Mouse (Mus musculus): ENCODE results near the gene Cyp2c23. TPM values are rescaled to one million over a fixed set of nuclear protein-coding genes. Genes with fewer than 3 reads are reported as not detected.

Gene Cyp2c23
- not detected in 2 replicates for polyA plus RNA-seq (2015; fragmentation: Nextera tagmentation; extraction: Ambion mirVana)

GRCm38 (mm10) chr19:44028972-44029371 is at the start of gene Cyp2c23:
Gene Cyp2c23, minus strand, starts transcription at chr19:44029208.

GRCm38 (mm10) chr19:44069121-44069913 is 40.3 kb upstream of the Cyp2c23 start, which contains the start of gene Erlin1:
Gene Erlin1, minus strand, starts transcription at chr19:44069785.

GRCm38 (mm10) chr19:43986069-43986794 is 42.8 kb downstream of the Cyp2c23 start, which contains the start of gene Cpn1:
Gene Cpn1, minus strand, starts transcription at chr19:43986556.

Other genes with a start within 250 kb of the Cyp2c23 start
- gene Abcc2, start 247.0 kb downstream of the Cyp2c23 start, polyA plus RNA-seq (2015; fragmentation: Nextera tagmentation; extraction: Ambion mirVana), result 0.27 and 0.28 TPM in 2 replicates
- 7.9 and 8.0 TPM in 2 replicates for gene Dnmbp, start 89.0 kb downstream of the Cyp2c23 start, polyA plus RNA-seq (2015; fragmentation: Nextera tagmentation; extraction: Ambion mirVana)
- gene Cpn1, start 42.7 kb downstream of the Cyp2c23 start, polyA plus RNA-seq (2015; fragmentation: Nextera tagmentation; extraction: Ambion mirVana), result 0.10 and 0.20 TPM in 2 replicates
- 16.3 and 17.0 TPM in 2 replicates for gene Erlin1, start 40.6 kb upstream of the Cyp2c23 start, polyA plus RNA-seq (2015; fragmentation: Nextera tagmentation; extraction: Ambion mirVana)
- gene Chuk, start 78.3 kb upstream of the Cyp2c23 start, polyA plus RNA-seq (2015; fragmentation: Nextera tagmentation; extraction: Ambion mirVana), result 36.8 and 38.5 TPM in 2 replicates
- 23.2 and 24.4 TPM in 2 replicates for gene Cwf19l1, start 106.7 kb upstream of the Cyp2c23 start, polyA plus RNA-seq (2015; fragmentation: Nextera tagmentation; extraction: Ambion mirVana)
- gene Bloc1s2, start 117.2 kb upstream of the Cyp2c23 start, polyA plus RNA-seq (2015; fragmentation: Nextera tagmentation; extraction: Ambion mirVana), result 176 and 191 TPM in 2 replicates
- gene Pkd2l1, start 163.2 kb upstream of the Cyp2c23 start, polyA plus RNA-seq (2015; fragmentation: Nextera tagmentation; extraction: Ambion mirVana), result 6.1 and 6.4 TPM in 2 replicates
- 3.5 and 4.4 TPM in 2 replicates for gene Scd3, start 174.1 kb upstream of the Cyp2c23 start, polyA plus RNA-seq (2015; fragmentation: Nextera tagmentation; extraction: Ambion mirVana)